Mouse (Mus musculus) lung, postnatal 0 days (tissue): ENCODE results near the gene Ranbp17.

Experiments used
- CTCF ChIP-seq: IDR thresholded peaks from 2 replicates; pipeline ENCODE4 v1.5.1; 2016; ENCODE audit warnings: antibody characterized with exemption, mild to moderate bottlenecking
- EP300 ChIP-seq: IDR thresholded peaks from 2 replicates; pipeline ENCODE4 v1.6.1; 2016; ENCODE audit warnings: antibody characterized with exemption, mild to moderate bottlenecking, control low read depth

DNA sequence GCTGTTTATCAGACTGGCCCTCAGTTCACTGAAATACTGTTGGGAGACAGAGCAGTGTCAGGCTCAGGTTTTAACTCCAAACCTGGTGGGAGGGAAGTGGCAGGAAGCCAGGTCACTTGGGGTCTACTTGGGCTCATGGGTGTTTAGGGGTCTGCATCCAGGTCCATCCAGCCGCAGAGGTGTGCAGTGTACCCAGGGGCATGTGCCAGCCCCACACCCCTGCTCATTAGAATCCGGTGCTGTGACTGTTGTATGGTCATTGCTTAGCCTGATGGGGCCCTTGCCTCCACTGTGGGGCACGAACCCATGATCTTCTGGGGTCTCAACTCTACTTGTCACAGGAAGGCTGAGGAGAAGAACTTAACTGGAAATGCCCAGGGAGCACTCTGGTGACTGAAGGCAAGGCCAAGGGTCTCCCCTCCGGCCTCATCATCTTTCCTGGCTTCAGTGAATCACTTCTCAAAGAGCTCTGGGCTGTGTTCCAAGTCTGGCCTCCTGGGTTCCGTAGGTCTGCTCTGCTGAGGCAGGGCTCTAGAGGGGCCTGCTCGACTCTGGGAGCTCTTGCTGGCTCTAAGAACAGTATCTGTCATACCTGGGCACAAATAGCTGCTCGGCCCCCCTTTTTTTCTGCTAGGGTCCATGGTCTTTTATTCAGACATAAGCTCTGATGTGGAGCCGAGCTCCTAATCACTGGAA is 296.0 kb downstream of the Ranbp17 start:
- no peak for TF ChIP-seq CTCF
- TF ChIP-seq EP300, result no peak
